Mouse (Mus musculus) stomach, postnatal 0 days (tissue): ENCODE results near the gene Pusl1.

ENCODE experiments used
- CTCF ChIP-seq: IDR thresholded peaks from 2 replicates; pipeline ENCODE4 v1.5.1; 2016; ENCODE audit warnings: antibody characterized with exemption, low read depth, mild to moderate bottlenecking, moderate library complexity
- EP300 ChIP-seq: optimal IDR thresholded peaks from 2 replicates; pipeline ENCODE3; 2016; ENCODE audit warnings: antibody characterized with exemption

GRCm38 (mm10) chr4:155848434-155849095, 43.0 kb downstream of the Pusl1 start:
- TF ChIP-seq EP300: no peak
- no peak for TF ChIP-seq CTCF
